Mouse (Mus musculus) spleen, postnatal 0 days (tissue): ENCODE data around the gene Olfr1324. TPM values are rescaled to one million over a fixed set of nuclear protein-coding genes. Genes with fewer than 3 reads are reported as not detected.

Source experiments
- polyA plus RNA-seq: library from polyadenylated mRNA; unstranded; fragments of >200 nt; fragmentation: Nextera tagmentation; extraction: Ambion mirVana; gene quantifications from 2 replicates; pipeline ENCODE4 v1.2.1, GENCODE M21; 2015

Olfr1324 gene
- not detected in 2 replicates for polyA plus RNA-seq

GRCm38 (mm10) chrX:50428398-50428797 is at the start of gene Olfr1324:
Olfr1324 (minus strand) TSS chrX:50428498.

